Mouse (Mus musculus) stomach, postnatal 0 days (tissue): ENCODE results near the gene Ldlr.

Source experiments
- CTCF ChIP-seq: IDR thresholded peaks from 2 replicates; pipeline ENCODE4 v1.5.1; 2016; ENCODE audit warnings: antibody characterized with exemption, low read depth, mild to moderate bottlenecking, moderate library complexity
- EP300 ChIP-seq: optimal IDR thresholded peaks from 2 replicates; pipeline ENCODE3; 2016; ENCODE audit warnings: antibody characterized with exemption

DNA sequence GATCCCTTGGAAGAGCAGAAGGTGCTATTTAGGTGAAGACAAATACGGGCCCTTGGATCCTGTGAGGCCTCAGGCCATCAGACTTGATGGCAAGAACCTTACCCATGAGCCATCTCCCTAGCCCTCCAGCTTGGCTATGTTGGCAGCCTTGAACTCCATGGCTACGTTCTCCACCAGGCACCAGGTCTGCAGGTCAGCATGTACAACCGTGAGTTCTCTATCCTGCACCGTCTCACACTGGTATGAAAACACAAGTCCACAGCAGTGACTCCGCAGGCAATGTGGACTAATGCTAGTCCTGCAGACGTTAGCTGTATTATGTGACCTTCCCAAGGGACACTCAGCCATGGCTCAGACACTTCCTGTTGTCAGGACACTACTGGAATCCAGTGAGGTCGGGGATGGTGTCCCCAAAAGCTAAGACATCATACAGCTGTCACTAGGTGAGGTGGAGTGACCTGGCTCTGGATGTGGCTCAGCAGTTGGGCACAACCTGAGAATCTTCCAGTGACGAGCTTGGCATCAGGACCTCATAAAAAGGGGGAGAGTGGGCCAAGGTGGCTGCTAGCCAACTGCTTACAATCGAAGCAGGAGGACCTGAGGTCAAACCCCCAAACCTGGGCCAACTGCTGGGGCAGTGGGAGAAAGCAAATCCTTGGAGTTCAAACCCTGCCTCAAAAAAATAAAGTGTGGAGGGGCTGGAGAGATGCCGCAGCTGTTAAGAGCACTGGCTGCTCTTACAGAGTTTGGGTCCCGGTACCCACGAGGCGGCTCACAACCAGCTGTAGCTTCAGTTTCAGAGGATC is 31.4 kb downstream of the Ldlr start:
- TF ChIP-seq EP300 = no peak
- TF ChIP-seq CTCF = no peak
